Mouse (Mus musculus) olfactory bulb, adult 2 months (tissue): ENCODE data around the gene Bcr.

ENCODE experiments used
- CTCF ChIP-seq: fragments of 200-500 bp; IDR thresholded peaks from 2 replicates; pipeline ENCODE4 v1.5.1; 2012; ENCODE audit warnings: low read depth, mild to moderate bottlenecking, low read length, moderate library complexity; ENCODE audit not compliant: insufficient read depth
- POLR2A ChIP-seq: fragments of 200-500 bp; IDR thresholded peaks from 2 replicates; pipeline ENCODE4 v1.6.1; 2012; ENCODE audit warnings: mild to moderate bottlenecking, low read depth, low read length, moderate library complexity; ENCODE audit not compliant: insufficient read depth

GRCm38 (mm10) chr10:75016481-75016880 lies 43.9 kb upstream of the Bcr start:
- TF ChIP-seq POLR2A, result no peak
- TF ChIP-seq CTCF, result no peak
